Mouse (Mus musculus) cerebellum, adult 11-12 months (tissue): ENCODE results near the gene Igsf8.
"Not testable (repeated sequence)": the region's sequence is repeated elsewhere in the genome, so short reads cannot be mapped to it uniquely, and the experiment has no call there.

Experiments
- DNase-seq: peaks from one replicate; pipeline ENCODE4 v3.0.0; 2022

Igsf8 gene

GRCm38 (mm10) chr1:172261477-172262078, at the start of gene Igsf8:
Gene Igsf8 (plus strand): TSS chr1:172261641.
- DNase-seq = no peak

DNA sequence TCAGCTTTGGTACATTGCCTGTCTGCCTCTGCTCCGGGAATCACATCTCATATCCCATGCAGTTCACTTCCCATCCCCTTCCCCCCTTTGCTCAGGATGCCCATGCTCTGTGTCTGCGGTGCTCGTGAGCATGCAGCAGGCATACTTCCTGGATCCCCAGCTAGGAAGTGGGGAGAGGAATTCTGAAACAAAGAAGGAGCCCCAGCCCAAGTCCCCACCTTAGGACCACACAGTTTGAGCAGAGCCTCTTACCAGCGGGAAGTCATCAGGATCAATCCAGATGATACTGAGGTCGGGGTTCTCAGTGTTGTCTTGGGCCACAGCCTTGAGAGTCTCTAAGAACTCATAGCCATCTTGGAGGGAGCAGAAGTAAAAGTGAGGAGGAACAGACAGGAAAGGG, 48.7 kb upstream of the Igsf8 start:
- DNase-seq = no peak

DNA sequence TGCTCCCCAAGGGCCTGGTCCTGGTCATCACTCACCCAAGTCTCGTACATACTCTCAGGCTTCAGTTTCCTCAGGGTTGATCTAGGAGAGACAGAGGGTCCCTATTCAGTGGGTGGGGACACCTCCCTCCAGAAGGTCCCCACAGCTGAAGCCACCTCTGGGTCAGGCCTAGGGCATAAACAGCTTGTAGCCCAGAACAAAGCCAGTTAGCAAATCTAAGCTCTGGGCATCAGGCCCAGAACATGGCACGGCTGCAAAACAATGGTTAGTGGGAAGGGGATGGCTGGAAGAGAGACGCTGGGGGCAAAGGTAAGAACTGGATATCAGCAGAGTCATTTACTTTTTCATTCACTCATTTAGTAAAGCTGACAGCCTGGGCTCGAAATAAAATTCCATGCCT, 47.7 kb upstream of the Igsf8 start:
- DNase-seq = no peak

- no peak for DNase-seq
Measured at GRCm38 (mm10) chr1:172214748-172215147, 46.7 kb upstream of the Igsf8 start.

DNA sequence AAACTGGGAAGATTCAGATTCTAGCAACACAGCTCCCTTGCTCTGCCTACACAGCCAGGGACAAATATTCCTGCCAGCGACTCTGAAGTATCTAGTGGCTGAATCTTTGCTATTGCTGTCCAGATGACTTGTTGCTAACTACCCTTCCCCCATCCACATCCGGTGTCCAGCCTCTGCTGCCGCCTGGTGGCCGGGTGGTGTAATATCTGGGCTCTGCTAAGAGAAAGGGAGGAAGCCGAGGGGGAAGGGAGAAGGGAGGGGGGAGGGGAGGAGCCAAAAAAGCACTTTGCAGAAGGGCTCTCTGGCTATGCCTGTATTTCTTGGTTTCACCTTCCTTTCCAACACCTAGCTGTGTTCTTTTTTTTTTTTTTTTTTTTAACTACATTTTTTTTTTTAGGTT, 44.3 kb upstream of the Igsf8 start:
- peak; percentile 88 for DNase-seq

GRCm38 (mm10) chr1:172218164-172218910, 43.1 kb upstream of the Igsf8 start:
- no peak for DNase-seq

DNA sequence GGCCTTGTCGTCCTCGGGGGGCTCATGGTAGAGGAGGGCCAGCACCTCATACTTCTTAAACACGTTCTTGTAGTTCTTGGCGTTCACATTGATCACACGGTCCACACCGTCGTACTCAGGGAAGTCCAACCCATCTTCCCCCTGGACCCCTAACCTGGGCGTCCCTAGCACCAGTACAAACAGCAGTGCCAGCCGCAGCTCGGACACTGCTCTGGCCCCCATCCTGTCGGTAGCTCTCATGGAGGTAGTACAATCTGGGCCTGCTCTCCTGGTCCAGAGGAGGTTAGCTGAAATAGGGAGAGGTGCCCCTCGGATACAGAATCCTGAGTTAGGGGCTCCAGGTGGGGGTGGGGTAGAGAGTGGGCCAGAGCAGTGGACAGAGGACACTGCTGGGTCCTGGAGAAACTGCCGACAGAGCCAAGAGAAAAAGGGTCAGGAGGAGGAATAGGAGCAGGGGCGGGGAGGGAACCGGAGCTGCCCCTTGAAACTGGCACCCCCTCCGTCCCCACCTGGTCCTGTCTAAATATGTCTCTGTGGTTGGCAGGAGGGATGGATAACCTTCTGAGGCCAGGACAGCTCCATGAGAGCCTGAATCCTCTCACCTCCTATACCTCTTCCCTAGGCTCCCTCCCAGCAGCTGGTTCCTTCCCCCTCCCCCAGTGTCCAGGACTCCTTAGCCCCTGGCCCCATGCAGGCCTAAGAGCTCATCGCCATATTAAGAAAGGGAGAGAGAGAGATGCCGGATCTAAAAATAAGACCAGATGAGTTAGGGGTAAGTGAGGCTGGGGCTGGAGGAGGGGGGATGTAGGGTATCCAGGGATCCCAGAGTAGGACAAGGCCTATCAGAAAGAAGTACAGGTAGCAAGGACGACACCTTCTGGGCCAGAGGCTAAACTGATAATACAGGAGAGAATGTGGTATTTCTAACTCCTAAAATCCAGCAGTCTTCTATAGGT, 41.7 kb upstream of the Igsf8 start, which contains the start of gene Casq1:
Gene Casq1 (minus strand): TSS at position 418 of the 956 bp plus-strand sequence.
- no peak for DNase-seq

- DNase-seq = no peak
Measured at GRCm38 (mm10) chr1:172220414-172220813, 41.0 kb upstream of the Igsf8 start.

DNA sequence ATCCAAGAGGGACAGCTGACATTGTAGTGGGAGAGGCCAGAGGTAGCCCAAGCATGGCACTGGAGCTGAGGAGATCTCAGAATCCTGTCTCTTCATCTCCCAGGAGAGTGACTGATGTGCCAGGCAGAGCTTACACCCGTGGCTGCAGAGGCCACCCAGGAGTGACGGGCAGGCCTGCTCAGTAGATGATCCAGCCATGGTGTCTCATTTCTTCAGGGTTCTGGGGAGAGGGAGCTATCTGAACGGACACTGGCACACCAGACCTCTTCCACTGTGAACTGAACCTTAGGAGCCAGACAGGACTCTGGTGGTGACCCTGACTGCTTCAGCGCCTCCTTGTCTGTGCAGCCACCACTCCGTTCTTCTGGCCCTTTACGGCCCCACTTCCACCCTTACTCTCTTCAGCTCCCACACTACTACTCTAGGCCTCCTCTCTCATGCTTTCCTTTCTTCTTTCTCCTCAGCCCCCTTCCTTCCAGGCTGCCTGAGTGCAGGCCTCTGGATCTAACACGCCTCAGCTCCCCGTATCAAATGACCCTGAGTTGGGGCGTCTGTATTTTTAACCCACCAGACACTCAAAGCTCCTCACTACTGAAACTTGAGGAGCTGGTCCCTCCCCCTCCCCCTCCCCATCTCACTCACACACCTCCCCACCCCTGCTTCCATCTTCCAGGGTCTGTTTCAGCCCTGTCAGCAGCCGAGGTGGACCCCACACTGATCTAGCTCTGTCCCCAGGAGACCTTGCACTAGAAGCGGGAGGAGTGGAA, 40.0 kb upstream of the Igsf8 start:
- no peak for DNase-seq

DNA sequence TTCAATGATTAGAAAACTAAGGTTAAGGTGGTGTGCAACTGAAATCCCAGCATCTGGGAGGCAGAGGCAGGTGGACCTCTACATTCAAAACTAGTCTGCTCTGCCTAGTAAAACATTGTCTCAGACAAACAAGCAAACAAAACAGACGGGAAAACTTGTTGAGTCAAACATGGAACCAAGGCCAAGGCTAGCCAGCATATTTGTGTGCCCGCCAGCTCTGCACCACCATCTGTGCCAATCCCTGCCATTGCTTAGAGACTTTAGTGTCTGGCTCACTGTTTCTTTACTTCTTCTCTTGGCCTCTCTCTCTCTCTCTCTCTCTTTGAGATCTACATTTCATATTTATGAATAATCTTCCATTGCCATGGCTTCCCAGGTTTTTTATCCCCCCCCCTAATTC, 33.2 kb upstream of the Igsf8 start:
- DNase-seq = no peak

DNA sequence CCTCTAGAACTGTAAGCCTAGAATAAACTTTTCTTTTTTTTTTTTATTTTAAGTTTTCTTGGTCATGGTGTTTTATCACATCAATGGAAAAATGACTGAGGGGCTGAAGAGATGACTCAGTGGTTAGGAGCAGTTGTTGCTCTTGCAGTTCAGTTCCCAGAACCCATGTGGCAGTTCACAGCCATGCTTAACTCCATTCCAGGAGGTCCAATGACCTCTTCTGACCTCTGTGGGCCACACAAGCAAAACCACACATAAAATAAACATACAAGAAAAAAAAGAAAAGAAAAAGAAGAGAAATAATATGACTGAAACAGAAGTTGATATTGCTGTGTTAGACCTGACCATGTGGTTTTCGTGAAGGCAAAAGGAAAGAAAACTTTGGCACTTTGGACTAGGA, 32.2 kb upstream of the Igsf8 start:
- DNase-seq = no peak

- DNase-seq = no peak
Measured at GRCm38 (mm10) chr1:172240945-172241708, 20.3 kb upstream of the Igsf8 start.

DNA sequence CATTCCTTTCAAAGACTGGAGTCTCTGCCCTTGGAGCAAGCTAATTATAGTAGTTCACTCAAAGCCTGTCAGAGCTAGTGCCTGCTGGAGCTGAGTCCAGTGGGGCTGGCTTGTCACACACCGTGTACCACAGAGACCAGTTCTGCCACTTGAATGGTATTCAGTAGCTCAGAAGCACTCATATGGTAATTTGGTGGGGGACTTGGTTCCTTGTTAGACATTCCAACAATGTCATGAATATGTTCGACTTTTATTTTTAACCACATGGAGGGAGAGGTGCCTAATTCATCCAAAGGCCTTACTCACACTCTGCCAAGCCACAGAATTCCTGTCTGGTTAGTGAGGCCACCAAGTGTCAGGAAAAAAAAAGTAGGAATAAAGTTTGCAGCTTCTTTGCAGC, 19.0 kb upstream of the Igsf8 start:
- DNase-seq = no peak

- peak; percentile 19 for DNase-seq
Measured at GRCm38 (mm10) chr1:172243547-172244205, 17.8 kb upstream of the Igsf8 start.

DNA sequence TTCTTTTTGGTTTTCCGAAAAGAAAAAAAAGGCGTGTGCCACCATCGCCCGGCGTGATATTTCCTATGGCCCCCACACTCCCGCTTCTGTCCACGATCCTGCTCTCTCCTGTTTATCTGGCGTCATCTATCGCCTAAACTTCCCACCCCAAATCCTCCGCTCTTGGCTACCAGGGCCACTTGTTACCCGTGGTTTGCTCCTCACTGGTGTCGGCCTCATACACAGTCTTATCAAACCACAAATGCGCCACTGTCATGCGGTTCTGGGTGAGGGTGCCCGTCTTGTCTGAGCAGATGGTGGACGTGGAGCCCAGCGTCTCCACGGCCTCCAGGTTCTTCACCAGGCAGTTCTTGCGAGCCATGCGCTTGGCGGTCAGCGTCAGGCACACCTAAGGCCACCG, 16.8 kb upstream of the Igsf8 start:
- not testable (repeated sequence) for DNase-seq

GRCm38 (mm10) chr1:172247216-172247615, 14.2 kb upstream of the Igsf8 start:
- no peak for DNase-seq

DNA sequence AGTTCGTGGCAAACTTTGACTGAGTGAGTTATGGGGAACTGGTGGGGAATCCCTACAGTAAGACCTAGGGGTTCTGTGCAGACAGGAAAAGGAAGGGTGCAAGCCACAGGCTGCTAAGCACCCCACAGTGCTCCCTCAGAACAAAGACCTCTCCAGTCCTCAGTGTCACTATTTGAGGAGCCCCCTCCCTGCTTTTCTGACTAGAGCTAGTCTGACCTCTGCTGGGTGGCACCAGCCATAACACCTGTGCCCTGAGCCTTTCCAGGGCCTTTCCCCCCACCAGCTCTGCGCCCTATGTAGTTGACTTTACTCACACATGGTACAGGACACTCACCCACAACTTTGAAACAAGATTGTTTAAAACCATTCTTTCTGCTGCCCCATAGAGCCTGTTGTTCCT, 13.8 kb upstream of the Igsf8 start:
- DNase-seq = no peak

DNA sequence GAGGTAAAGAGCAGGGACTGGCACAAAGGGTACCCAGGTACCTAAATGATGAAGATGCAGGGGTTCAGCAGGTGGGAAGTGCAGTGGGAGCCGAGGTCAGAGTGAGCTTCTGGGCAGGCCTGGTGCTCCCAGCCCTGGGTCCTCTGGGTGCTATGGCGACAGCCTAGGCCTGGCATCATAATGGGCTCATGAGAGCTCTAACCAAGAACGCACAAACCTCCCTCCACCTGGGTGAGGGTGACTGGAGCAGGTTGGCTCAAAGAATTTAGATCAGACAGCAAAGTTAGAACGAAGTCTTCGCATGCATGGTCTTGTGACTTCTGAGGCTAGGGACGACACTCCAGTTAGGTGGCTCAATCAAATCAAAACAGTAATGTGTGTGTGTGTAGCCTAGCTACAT, 3.1 kb upstream of the Igsf8 start, which contains the start of gene Atp1a4:
Gene Atp1a4 (minus strand): TSS at position 101 of the 400 bp plus-strand sequence.
- DNase-seq = no peak

DNA sequence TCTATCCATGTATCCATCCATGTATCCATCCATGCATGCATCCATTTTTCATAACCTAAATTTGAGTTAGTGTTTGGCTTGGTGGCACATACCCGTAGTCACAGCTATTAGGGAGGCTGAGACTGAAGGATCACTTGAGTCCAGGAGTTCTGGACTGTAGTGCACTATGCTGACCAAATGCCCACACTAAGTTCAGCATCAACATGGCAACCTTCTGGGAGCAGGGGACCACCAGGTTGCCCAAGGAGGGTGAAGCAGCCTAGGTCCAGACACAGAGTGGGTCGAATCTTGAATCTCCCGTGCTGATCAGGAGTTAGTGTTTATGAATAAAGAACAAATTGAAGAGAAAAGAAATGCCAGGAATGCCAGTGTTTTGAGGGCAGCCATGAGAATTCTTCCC, 9.8 kb downstream of the Igsf8 start:
- no peak for DNase-seq

DNA sequence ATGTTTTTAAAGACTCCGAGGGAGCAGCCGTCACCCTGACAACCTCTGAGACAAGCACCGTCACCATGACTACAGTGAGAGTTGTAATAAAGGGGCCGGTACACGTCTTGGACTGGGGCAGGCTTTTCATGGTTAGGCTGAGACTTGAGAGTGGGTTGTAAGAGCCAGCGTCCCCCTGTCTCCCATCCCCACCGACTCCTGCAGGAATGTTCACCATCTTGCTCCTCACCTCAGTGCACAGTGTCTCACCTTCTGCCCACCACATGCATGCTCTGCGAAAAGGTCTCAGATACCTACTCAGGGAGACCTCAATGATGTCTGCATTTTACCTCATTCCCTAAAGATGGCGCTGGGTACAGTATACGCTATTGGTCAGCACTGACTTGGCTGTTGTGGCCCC, 10.3 kb downstream of the Igsf8 start:
- no peak for DNase-seq

DNA sequence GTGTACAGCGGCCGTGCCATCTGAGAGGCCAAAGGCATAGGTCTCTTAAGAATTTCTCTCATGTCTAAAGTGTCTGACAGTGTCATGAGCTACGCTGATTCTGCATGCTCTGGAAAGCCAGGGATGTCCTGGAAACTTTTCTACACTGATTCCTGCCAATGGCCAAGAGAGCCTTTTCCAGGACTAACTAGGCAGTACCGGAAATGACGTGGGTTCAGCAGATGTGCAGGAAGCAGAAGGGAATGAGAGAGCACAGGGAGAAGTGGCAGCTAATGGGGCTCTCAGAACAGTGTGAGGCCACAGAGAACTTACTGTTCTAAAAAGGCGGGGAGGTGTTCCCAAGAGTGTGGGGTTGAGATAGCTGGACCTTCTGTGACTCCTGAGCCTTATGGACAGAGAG, 11.9 kb downstream of the Igsf8 start:
- DNase-seq = no peak
